Mouse (Mus musculus) frontal cortex, adult 2 months (tissue): ENCODE measurements around the gene Gm28308. TPM values are rescaled to one million over a fixed set of nuclear protein-coding genes. Genes with fewer than 3 reads are reported as not detected.
A peak's percentile ranks its signal among the peaks of the same experiment; 100 is the strongest.

Experiments
- DNase-seq, 2 experiments: peaks; one replicate each; pipeline ENCODE4 v3.0.0; 2022; ENCODE audit warnings: low spot score in 1 of 2; ENCODE audit errors: extremely low spot score in 1 of 2
- polyA plus RNA-seq: library from polyadenylated mRNA; depleted of rRNA; stranded (reverse); fragments of >200 nt; gene quantifications from 2 replicates; pipeline ENCODE4 v1.2.3, GENCODE M21; 2012; rRNA removed

The Gm28308 gene
- polyA plus RNA-seq: not detected in 2 replicates

- no peak for DNase-seq
Measured at GRCm38 (mm10) chr6:52213119-52213986, at the start of gene Gm28308, which contains the start of gene Hoxa3. Gene Gm28308, minus strand, starts transcription at chr6:52213339. Gene Hoxa3, minus strand, starts transcription at chr6:52213336.

- no peak for DNase-seq
Measured at GRCm38 (mm10) chr6:52262463-52263320, 49.6 kb upstream of the Gm28308 start.

- DNase-seq: no peak
Measured at GRCm38 (mm10) chr6:52261751-52262462, 48.8 kb upstream of the Gm28308 start.

GRCm38 (mm10) chr6:52260654-52261575 lies 47.8 kb upstream of the Gm28308 start, which contains the start of gene Hoxa13:
Gene Hoxa13, minus strand, starts transcription at chr6:52260880.
- DNase-seq: no peak

- no peak for DNase-seq
Measured at GRCm38 (mm10) chr6:52259811-52260261, 46.7 kb upstream of the Gm28308 start.

GRCm38 (mm10) chr6:52259081-52259790 lies 46.1 kb upstream of the Gm28308 start:
- DNase-seq: no peak

GRCm38 (mm10) chr6:52256956-52257355 lies 43.8 kb upstream of the Gm28308 start:
- DNase-seq: peak; percentile 11 to 86

GRCm38 (mm10) chr6:52253511-52254500 lies 40.7 kb upstream of the Gm28308 start:
- DNase-seq: no peak

GRCm38 (mm10) chr6:52252775-52253376 lies 39.7 kb upstream of the Gm28308 start:
- DNase-seq: no peak

GRCm38 (mm10) chr6:52252016-52252774 lies 39.1 kb upstream of the Gm28308 start:
- DNase-seq: no peak

- DNase-seq: no peak
Measured at GRCm38 (mm10) chr6:52251177-52251879, 38.2 kb upstream of the Gm28308 start.

GRCm38 (mm10) chr6:52249826-52250225 lies 36.7 kb upstream of the Gm28308 start:
- no peak for DNase-seq

- DNase-seq: no peak
Measured at GRCm38 (mm10) chr6:52249415-52249738, 36.2 kb upstream of the Gm28308 start.

GRCm38 (mm10) chr6:52248638-52249414 lies 35.7 kb upstream of the Gm28308 start:
- no peak for DNase-seq
